Mouse (Mus musculus) intestine, embryonic 14.5 days (tissue): Measurements from ENCODE around the gene Cmya5. TPM values are rescaled to one million over a fixed set of nuclear protein-coding genes. Genes with fewer than 3 reads are reported as not detected.

ENCODE experiments used
- ATAC-seq: fragments of 200-750 bp; cut with Nextera tagmentation; replicated peaks from 2 replicates; pipeline ENCODE4 v1.8.0; 2017; ENCODE audit warnings: low read depth, moderate number of reproducible peaks, moderate TSS enrichment, moderate library complexity; ENCODE audit not compliant: low FRiP score, low TSS enrichment
- DNase-seq: peaks from one replicate; pipeline ENCODE4 v3.0.0-alpha.2; 2018; ENCODE audit warnings: low spot score
- H3K27ac ChIP-seq: fragments of 300-500 bp; sonication (generic); 2 replicates; pipeline ENCODE4 v1.5.1; 2014; ENCODE audit warnings: low read depth, mild to moderate bottlenecking, control low read depth
- H3K27me3 ChIP-seq: fragments of 300-500 bp; sonication (generic); replicated peaks from 2 replicates; pipeline ENCODE4 v1.6.1; 2014; ENCODE audit warnings: low read length, control low read depth; ENCODE audit not compliant: control insufficient read depth, insufficient read depth
- H3K36me3 ChIP-seq: fragments of 300-500 bp; sonication (generic); 2 replicates; pipeline ENCODE4 v1.6.1; 2014; ENCODE audit warnings: low read length, control low read depth; ENCODE audit not compliant: control insufficient read depth, insufficient read depth
- H3K4me1 ChIP-seq: fragments of 300-500 bp; sonication (generic); replicated peaks from 2 replicates; pipeline ENCODE4 v1.6.1; 2014; ENCODE audit warnings: low read length, control low read depth, mixed read lengths; ENCODE audit not compliant: control insufficient read depth, insufficient read depth
- H3K4me2 ChIP-seq: fragments of 300-500 bp; sonication (generic); 2 replicates; pipeline ENCODE4 v1.6.1; 2014; ENCODE audit warnings: low read length
- H3K4me3 ChIP-seq: fragments of 300-500 bp; sonication (generic); 2 replicates; pipeline ENCODE4 v1.5.1; 2014; ENCODE audit warnings: low read depth, low read length, control low read depth, mixed read lengths
- H3K9ac ChIP-seq: fragments of 300-500 bp; sonication (generic); 2 replicates; pipeline ENCODE4 v1.6.1; 2014; ENCODE audit warnings: mild to moderate bottlenecking, low read length
- H3K9me3 ChIP-seq: fragments of 300-500 bp; sonication (generic); 2 replicates; pipeline ENCODE4 v1.6.1; 2016; ENCODE audit warnings: low read length, control low read depth; ENCODE audit not compliant: control insufficient read depth
- WGBS: fragments of 180-500 bp; shearing (Covaris S2); extraction: QIAGEN DNeasy Blood & Tissue Kit; methylation state at CpG from one replicate; pipeline ENCODE4 v1.1.7; 2014; 5-methylcytosine and 5-hydroxymethylcytosine counted together
- polyA plus RNA-seq: library from polyadenylated mRNA; unstranded; fragments of >200 nt; fragmentation: Nextera tagmentation; extraction: Ambion mirVana; gene quantifications from 2 replicates; pipeline ENCODE4 v1.2.1, GENCODE M21; 2014

The Cmya5 gene
- polyA plus RNA-seq, 1 experiment from 2014 or later: 0.16 TPM

DNA sequence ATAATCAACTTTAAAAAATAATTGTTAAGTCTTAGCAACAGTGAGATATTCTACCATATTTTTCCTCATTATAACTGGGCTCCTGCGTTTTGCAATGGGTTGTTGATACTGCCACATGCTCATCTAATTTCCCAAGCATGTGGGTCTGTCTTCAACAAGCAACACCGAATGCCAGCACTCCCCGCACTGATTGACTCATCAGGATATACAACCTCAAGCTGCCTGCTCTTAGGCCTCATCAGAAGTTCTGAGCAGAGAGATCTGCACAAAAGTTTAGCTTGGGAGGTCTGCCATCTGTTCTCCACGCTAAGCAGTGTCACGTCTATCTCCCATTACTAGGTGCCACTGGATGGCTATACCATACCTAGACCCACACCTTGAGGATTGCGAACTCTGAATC is 76.2 kb downstream of the Cmya5 start:
- Histone ChIP-seq H3K4me2 (no peak overlapping the region), H3K27ac (no peak overlapping the region), H3K4me1 (peaks cover 8% of the 10 kb centered on the region), H3K9ac (no peak overlapping the region), H3K27me3 (no peaks in the 10 kb centered on the region), H3K36me3 (no peaks in the 10 kb centered on the region), H3K4me3 (no peak overlapping the region), H3K9me3 (no peaks in the 10 kb centered on the region)
- 86% methylated on average over 6 of the region's 6 CpGs for WGBS
- no peak for DNase-seq
- ATAC-seq: no peak

DNA sequence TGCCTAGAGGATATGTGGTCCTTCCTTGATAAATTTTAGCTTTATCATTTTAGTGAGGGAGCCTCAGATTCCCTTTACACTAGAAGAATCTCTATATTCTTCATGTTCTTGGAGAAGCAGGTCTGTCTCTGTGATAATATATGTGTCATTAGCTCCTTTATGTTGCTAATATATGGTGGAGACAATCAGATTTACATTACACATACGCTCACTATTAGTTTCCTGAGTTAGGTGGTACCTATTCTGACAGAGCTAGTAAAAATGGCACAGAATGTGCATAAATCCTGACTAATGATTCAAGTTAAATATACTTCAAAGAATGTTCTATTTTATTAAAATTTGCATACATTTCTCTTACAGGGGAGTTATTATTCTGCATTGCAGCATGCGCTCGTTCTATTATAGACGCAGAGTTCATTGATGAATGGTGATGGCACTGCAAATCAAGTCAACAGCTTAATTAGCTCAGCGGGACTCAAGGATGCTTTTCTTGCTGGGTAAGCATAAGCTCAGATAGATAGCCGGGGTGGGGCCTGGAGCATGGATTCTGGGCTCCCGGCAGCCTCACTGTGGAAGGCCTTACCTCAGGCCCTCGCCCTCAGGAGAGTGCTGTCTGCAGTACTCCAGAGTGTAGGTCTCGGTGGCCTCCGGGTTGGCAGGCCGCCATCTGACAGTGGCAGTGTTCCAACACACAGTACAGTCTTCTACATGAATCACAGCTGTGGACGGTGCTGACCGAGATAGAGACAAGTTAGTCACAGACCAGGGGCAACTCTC is 81.5 kb downstream of the Cmya5 start:
- no peak overlapping the region for H3K27ac ChIP-seq
- WGBS: 74% methylated on average over 13 of the region's 13 CpGs
- no peaks in the 10 kb centered on the region; the same call in 1 of the 2 replicates for H3K4me1 ChIP-seq
- H3K27me3 ChIP-seq: no peaks in the 10 kb centered on the region
- ATAC-seq (no peak), DNase-seq (no peak)
- no peak overlapping the region for H3K9ac ChIP-seq
- H3K9me3 ChIP-seq: no peaks in the 10 kb centered on the region
- no peak overlapping the region for H3K4me3 ChIP-seq
- H3K36me3 ChIP-seq: no peaks in the 10 kb centered on the region
- no peak overlapping the region for H3K4me2 ChIP-seq

DNA sequence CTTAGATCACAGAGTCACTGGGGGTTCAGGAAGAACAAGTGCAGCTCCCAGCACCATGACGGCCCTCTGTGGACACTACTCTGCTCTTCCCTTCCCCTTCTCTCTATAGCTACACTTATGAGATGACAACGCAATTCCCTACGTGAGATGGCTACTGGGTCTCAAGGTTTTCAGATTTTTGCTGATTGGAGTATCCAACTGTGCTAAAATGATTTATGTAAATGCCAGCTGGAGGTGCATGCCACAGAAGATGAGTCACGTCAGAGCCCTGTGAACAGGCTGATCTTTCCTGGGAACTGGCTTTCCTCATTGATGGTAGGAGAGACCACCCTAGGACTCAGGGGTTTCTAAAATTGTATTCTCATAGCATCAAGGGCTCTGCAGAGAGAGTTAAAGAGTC is 83.2 kb downstream of the Cmya5 start:
- Histone ChIP-seq H3K4me3 (no peak overlapping the region), H3K4me1 (peaks cover 3% of the 10 kb centered on the region; the same call in 1 of the 2 replicates), H3K9ac (no peak overlapping the region), H3K36me3 (no peaks in the 10 kb centered on the region), H3K9me3 (no peaks in the 10 kb centered on the region), H3K4me2 (no peak overlapping the region), H3K27ac (no peak overlapping the region), H3K27me3 (no peaks in the 10 kb centered on the region)
- DNase-seq: no peak
- no peak for ATAC-seq
- WGBS: 78% methylated on average over 4 of the region's 4 CpGs

DNA sequence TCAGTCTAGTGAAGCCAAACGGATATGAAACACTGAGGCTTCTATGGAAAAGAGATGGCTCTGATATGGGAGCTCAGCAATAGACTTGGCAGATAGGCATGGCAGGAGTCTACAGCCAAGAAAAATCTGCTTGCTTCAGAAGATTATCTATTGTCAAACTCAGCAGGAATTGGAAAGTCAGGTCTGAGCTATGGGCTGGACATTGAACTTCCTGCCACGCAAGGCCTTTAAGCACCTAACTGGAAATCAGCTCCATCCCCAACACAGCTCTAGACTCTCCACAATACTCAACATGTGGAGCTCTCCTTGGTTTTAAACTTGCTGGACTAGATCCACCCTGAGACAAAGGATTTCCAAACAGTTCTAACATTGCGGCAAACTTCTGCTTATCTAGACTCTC is 84.1 kb downstream of the Cmya5 start:
- Histone ChIP-seq H3K9ac (no peak overlapping the region), H3K4me1 (peaks cover 3% of the 10 kb centered on the region; the same call in 1 of the 2 replicates), H3K36me3 (no peaks in the 10 kb centered on the region), H3K4me3 (no peak overlapping the region), H3K4me2 (no peak overlapping the region), H3K27me3 (no peaks in the 10 kb centered on the region), H3K27ac (no peak overlapping the region), H3K9me3 (no peaks in the 10 kb centered on the region)
- DNase-seq (no peak), ATAC-seq (no peak)
- 90% methylated on average over 3 of the region's 3 CpGs for WGBS

DNA sequence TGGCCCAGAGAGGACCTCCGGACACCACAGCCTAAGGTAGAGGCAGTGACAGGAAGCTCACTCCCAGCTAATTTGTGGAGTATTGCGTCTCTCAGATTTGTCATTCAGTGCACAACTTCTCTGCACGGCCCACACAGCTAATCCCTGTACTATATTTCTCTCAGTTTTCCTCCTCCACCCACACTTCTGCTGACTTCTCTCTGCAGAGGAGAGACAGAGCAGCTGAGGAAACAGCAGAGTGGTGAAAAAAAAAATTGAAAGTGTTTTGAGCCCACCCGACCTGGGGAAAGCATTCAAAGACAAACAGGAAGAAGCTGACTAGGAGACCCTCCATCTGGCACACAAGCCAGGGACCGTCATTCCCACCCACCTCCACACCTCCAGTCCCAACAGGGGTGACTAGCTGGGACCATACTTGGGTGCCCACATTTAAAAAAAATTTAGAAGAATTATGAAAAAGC is 85.9 kb downstream of the Cmya5 start:
- Histone ChIP-seq H3K36me3 (no peaks in the 10 kb centered on the region), H3K9me3 (no peaks in the 10 kb centered on the region), H3K9ac (no peak overlapping the region), H3K4me2 (no peak overlapping the region), H3K4me1 (peaks cover 3% of the 10 kb centered on the region; the same call in 1 of the 2 replicates), H3K27me3 (no peaks in the 10 kb centered on the region), H3K27ac (no peak overlapping the region), H3K4me3 (no peak overlapping the region)
- DNase-seq: no peak
- WGBS: 62% methylated on average over 5 of the region's 5 CpGs
- no peak for ATAC-seq

DNA sequence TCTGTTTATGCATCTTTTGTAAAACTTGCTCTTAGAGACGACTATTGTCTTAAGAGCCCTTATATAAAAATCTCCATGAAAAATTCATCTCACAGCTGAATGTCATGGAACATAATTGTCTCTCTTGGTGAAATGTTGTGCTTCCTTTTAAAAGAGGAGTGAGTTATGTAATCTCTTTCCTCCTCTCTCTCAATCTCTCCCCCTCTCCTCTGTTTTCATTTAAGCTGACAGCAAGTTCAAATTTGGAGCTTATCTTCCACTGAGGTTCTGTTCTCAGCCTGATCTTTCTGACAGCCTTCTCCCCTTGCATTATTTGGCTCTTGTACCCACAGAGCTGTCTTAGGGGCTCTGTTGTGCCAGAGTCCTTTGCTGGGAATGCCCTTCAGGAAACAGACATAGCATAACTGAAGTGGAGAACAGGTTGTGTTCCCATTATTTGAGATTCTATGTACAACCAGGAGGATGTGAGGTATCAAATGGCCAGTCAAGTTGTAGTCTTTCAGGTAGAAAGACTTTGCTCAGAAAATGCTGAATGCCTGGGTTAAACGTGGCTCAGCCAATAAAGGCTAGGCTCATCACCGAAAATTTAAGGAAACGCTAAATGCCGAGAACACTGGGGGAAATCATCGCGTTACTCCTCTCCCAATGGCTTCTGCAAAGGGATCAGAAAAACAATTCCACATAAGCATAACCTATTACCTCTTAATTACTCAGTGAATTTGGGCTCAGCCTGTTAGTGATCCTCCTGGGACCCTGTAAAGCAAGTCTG is 86.8 kb downstream of the Cmya5 start:
- H3K9me3 ChIP-seq: no peaks in the 10 kb centered on the region
- no peak overlapping the region for H3K9ac ChIP-seq
- 0 out of 2 replicates have a peak, but pooled peaks cover 3% of the 10 kb centered on the region for H3K4me1 ChIP-seq
- H3K27ac ChIP-seq: no peak overlapping the region
- no peak overlapping the region for H3K4me2 ChIP-seq
- H3K27me3 ChIP-seq: no peaks in the 10 kb centered on the region
- DNase-seq (no peak), ATAC-seq (no peak)
- H3K36me3 ChIP-seq: no peaks in the 10 kb centered on the region
- WGBS: 82% methylated on average over 7 of the region's 7 CpGs
- H3K4me3 ChIP-seq: no peak overlapping the region

DNA sequence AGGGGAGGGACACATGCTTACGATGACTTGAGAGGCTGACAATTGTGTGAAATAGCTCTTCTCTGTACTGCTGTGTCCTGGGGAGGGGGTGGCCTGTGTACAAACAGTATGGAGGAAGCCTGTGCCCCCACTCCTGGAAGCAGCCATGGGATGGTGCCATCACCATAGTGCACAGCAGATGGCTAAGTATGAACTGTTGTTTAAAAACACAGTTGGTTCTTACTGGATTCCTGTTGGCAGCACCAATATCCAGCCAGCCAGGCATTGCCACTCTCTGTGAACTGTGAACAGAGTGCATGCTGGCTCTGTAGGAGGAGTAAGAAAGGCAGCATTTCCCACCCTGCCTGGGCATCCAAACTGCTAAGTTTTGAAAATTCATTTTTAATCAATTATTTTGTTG is 88.4 kb downstream of the Cmya5 start:
- no peak overlapping the region for H3K9ac ChIP-seq
- DNase-seq (no peak), ATAC-seq (no peak)
- H3K36me3 ChIP-seq: no peaks in the 10 kb centered on the region
- H3K27me3 ChIP-seq: no peaks in the 10 kb centered on the region
- H3K4me2 ChIP-seq: no peak overlapping the region
- 76% methylated on average over 1 of the region's 1 CpGs for WGBS
- no peaks in the 10 kb centered on the region for H3K9me3 ChIP-seq
- H3K4me3 ChIP-seq: no peak overlapping the region
- H3K27ac ChIP-seq: no peak overlapping the region
- H3K4me1 ChIP-seq: 0 out of 2 replicates have a peak, but pooled peaks cover 3% of the 10 kb centered on the region

DNA sequence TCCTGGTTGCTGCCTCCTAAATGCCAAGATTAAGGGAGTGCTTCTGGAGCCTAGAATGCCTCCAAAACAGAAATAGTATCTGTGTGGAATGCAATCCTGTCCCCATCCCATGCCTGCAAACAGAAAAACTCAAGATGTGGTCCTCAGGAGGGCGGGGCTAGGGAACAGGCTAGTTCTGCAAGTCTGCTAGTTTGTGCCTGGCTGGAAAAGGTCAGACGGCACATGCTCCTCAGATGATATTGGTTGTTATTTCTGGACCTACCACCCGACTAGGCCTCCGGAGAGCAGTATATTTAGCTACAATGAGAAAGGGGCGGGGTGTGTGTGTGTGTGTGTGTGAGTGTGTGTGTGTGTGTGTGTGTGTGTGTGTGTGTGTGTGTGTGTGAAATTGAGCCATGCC is 93.0 kb downstream of the Cmya5 start:
- Histone ChIP-seq H3K4me3 (no peak overlapping the region), H3K4me1 (no peaks in the 10 kb centered on the region), H3K9ac (no peak overlapping the region), H3K27me3 (no peaks in the 10 kb centered on the region), H3K36me3 (no peaks in the 10 kb centered on the region), H3K4me2 (no peak overlapping the region), H3K9me3 (no peaks in the 10 kb centered on the region), H3K27ac (no peak overlapping the region)
- DNase-seq (no peak), ATAC-seq (no peak)
- 80% methylated on average over 5 of the region's 5 CpGs for WGBS
